Mouse (Mus musculus): Measurements from ENCODE around the gene Dut. TPM values are rescaled to one million over a fixed set of nuclear protein-coding genes. Genes with fewer than 3 reads are reported as not detected.

Gene Dut
- 10 to 100 TPM; 52.7 to 73.0 TPM for total RNA-seq (2023)

GRCm38 (mm10) chr2:125247108-125247961 is at the start of gene Dut:
TSS of gene Dut (plus strand) at chr2:125247190.

Other genes with a start within 250 kb of the Dut start
- under 1 TPM; 0.18 to 0.26 TPM for gene Slc24a5, start 179.1 kb upstream of the Dut start, total RNA-seq (2023)
- 10 to 100 TPM; 13.3 to 14.4 TPM for gene Myef2, start 123.5 kb upstream of the Dut start, total RNA-seq (2023)
- gene Ctxn2, start 110.5 kb upstream of the Dut start, total RNA-seq (2023), result not detected
- gene Slc12a1, start 94.7 kb upstream of the Dut start, total RNA-seq (2023), result not detected